Mouse (Mus musculus): ENCODE results near the gene Rabgap1l.

GRCm38 (mm10) chr1:160409123-160409522 lies 383.9 kb downstream of the Rabgap1l start:
- TF ChIP-seq CTCF (IDR thresholded peaks at IDR 0.05; ENCODE audit: extremely low read depth, insufficient read depth, low read length) (no peak), POLR2A (IDR thresholded peaks at IDR 0.05; ENCODE audit: extremely low read depth, insufficient read depth, low read length) (no peak)

Data from cortical plate, adult 2 months (tissue).